Comparison of ENCODE assay signal across 17 mouse cellular contexts in the genomic region with DNA sequence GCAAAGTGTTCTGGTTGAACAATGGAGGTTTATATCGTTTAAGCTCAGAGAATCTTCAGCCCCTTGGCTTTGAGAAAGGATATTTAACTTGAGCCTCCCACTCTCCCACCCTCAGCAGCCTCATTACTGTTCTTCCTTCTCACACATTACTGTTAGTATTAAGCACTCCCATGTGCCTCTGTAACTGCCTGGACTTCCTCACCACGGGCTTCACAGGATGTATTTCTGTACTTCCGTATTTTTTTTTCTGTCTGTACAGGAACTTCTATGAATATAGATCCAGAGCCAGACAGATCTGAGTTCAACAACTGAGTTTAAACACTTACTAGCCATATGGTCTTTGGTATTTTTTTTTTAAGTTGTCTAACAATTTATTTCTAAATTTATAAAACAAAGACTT. TPM values are rescaled to one million over a fixed set of nuclear protein-coding genes. Genes with fewer than 3 reads are reported as not detected.
DNase-seq lines count a peak whose midpoint lies in the region; ATAC-seq and TF ChIP-seq lines count a peak whose summit lies in the region.
"Had no signal": no experiment of that assay in that cellular context is flagged by ENCODE, and none has a peak within 500 bp of the region (broad histone marks: within the 10 kb centered on the region; RNA-seq: fewer than 3 reads in every experiment).

No protein-coding gene starts in this region.

- in situ Hi-C loops in CH12.LX (cut with MboI; ENCODE audit: low pct_ligation_motif_present, low pct_unique_long_range_greater_than_20kb, low sequenced_read_pairs), result no loop called here

- TF ChIP-seq POLR2A in liver, adult 2 months (IDR thresholded peaks at IDR 0.05; ENCODE audit: extremely low read depth, insufficient read depth, low read length), result no peak
- TF ChIP-seq POLR2A in CH12.LX (IDR thresholded peaks at IDR 0.05; ENCODE audit: low read depth, low read length), result no peak

- TF ChIP-seq EP300 in CH12.LX (IDR thresholded peaks at IDR 0.05; ENCODE audit: low read length), result no peak

- no peaks in the 10 kb centered on the region for H3K36me3 ChIP-seq in heart, embryonic 13.5 days
- H3K36me3 ChIP-seq in liver, adult 2 months (ENCODE audit: control insufficient read depth, insufficient read depth, low read length), result no peaks in the 10 kb centered on the region
- no peaks in the 10 kb centered on the region for H3K36me3 ChIP-seq in liver, embryonic 12.5 days
- H3K36me3 ChIP-seq in CH12.LX (replicated peaks in 1 of 2; ENCODE audit: control insufficient read depth in 1 of 2, insufficient read depth in 1 of 2, low read length in 1 of 2), result no peaks in the 10 kb centered on the region
- H3K36me3 ChIP-seq: neural tube, embryonic 12.5 days had no signal

- H3K4me3 ChIP-seq in heart, embryonic 13.5 days, result no peak overlapping the region
- H3K4me3 ChIP-seq in liver, adult 2 months (ENCODE audit: insufficient read depth, low read depth, low read length), result no peak overlapping the region
- H3K4me3 ChIP-seq in liver, embryonic 12.5 days, result no peak overlapping the region
- H3K4me3 ChIP-seq in CH12.LX (replicated peaks in 1 of 3; ENCODE audit: low read depth in 2 of 3, low read length in 2 of 3, poor library complexity in 1 of 3), result no peak overlapping the region
- H3K4me3 ChIP-seq: neural tube, embryonic 12.5 days had no signal

- no peak for TF ChIP-seq RAD21 in CH12.LX (IDR thresholded peaks at IDR 0.05; ENCODE audit: low read depth, low read length)

- no peak overlapping the region for H3K4me2 ChIP-seq in heart, embryonic 13.5 days
- H3K4me2 ChIP-seq in liver, embryonic 12.5 days, result no peak overlapping the region
- no peak overlapping the region for H3K4me2 ChIP-seq in CH12.LX (ENCODE audit: insufficient read depth, low read depth, poor library complexity, severe bottlenecking)
- H3K4me2 ChIP-seq: neural tube, embryonic 12.5 days had no signal

- no peaks in the 10 kb centered on the region for H3K27me3 ChIP-seq in heart, embryonic 13.5 days (replicated peaks)
- no peaks in the 10 kb centered on the region for H3K27me3 ChIP-seq in liver, adult 2 months (ENCODE audit: control insufficient read depth, insufficient read depth, low read length)
- no peaks in the 10 kb centered on the region for H3K27me3 ChIP-seq in liver, embryonic 12.5 days (replicated peaks)
- H3K27me3 ChIP-seq in CH12.LX (replicated peaks), result no peaks in the 10 kb centered on the region
- H3K27me3 ChIP-seq: neural tube, embryonic 12.5 days had no signal

- dilution Hi-C loops in CH12.LX (cut with MboI; ENCODE audit: extremely low pct_ligation_motif_present, extremely low pct_unique_long_range_greater_than_20kb, low sequenced_read_pairs), result no loop called here

- DNase-seq in heart, postnatal 25 days (ENCODE audit: low spot score), result no peak
- peak; percentile 30 for DNase-seq in liver, adult 2 months (ENCODE audit: extremely low read depth, low read depth, low spot score)
- DNase-seq in CH12.LX (ENCODE audit: extremely low read depth), result no peak
- no peak for DNase-seq in adrenal gland, adult 18-20 months (ENCODE audit: low spot score in 2 of 2)
- no peak for DNase-seq in kidney, adult 9 months
- DNase-seq: cerebellum, adult 8-10 months; kidney, postnatal 14 days; midbrain, embryonic 14.5 days had no signal

- intact Hi-C loops in heart, postnatal 25 days (cut with DNase I), result loop anchor here (2.0 kb wide), 1 partner anchor 14 kb away; no protein-coding TSS in a partner anchor

- TF ChIP-seq CTCF in liver, adult 2 months (IDR thresholded peaks at IDR 0.05; ENCODE audit: low read depth, low read length), result no peak
- no peak for TF ChIP-seq CTCF in CH12.LX (conservative IDR thresholded peaks at IDR 0.05 in 1 of 2, IDR thresholded peaks at IDR 0.05 in 1 of 2; ENCODE audit: low read depth in 2 of 2, low read length in 2 of 2)

- H3K27ac ChIP-seq in heart, embryonic 13.5 days (replicated peaks), result peak overlapping the region; percentile 42; the same call in 1 of the 2 replicates
- H3K27ac ChIP-seq in liver, adult 2 months (replicated peaks; ENCODE audit: insufficient read depth, low read depth, low read length), result no peak overlapping the region
- H3K27ac ChIP-seq in liver, embryonic 12.5 days, result no peak overlapping the region
- H3K27ac ChIP-seq in CH12.LX (ENCODE audit: insufficient read depth, low read depth), result no peak overlapping the region
- H3K27ac ChIP-seq: hindbrain, postnatal 0 days; liver, embryonic 14.5 days; neural tube, embryonic 12.5 days had no signal

- no peaks in the 10 kb centered on the region for H3K9me3 ChIP-seq in heart, embryonic 13.5 days
- H3K9me3 ChIP-seq in liver, embryonic 12.5 days (replicated peaks), result no peaks in the 10 kb centered on the region
- H3K9me3 ChIP-seq in CH12.LX (replicated peaks; ENCODE audit: low read length), result no peaks in the 10 kb centered on the region
- H3K9me3 ChIP-seq: neural tube, embryonic 12.5 days had no signal

- WGBS in heart, embryonic 13.5 days, result 56% methylated on average over 3 of the region's 3 CpGs
- 77% methylated on average over 3 of the region's 3 CpGs for WGBS in liver, adult 2 months
- WGBS in liver, embryonic 12.5 days (ENCODE audit: insufficient replicate concordance), result 20% methylated on average over 3 of the region's 3 CpGs

- H3K4me1 ChIP-seq in heart, embryonic 13.5 days, result no peaks in the 10 kb centered on the region
- H3K4me1 ChIP-seq in liver, adult 2 months (ENCODE audit: control insufficient read depth, insufficient read depth, low read length), result peaks cover 6% of the 10 kb centered on the region; the same call in 1 of the 2 replicates
- H3K4me1 ChIP-seq in liver, embryonic 12.5 days, result no peaks in the 10 kb centered on the region
- H3K4me1 ChIP-seq in CH12.LX (ENCODE audit: control insufficient read depth in 1 of 2, insufficient read depth in 2 of 2), result peaks cover 0 to 8% of the 10 kb centered on the region in 2 experiments; a peak in 2 of 4 replicates
- H3K4me1 ChIP-seq: neural tube, embryonic 12.5 days had no signal

- H3K79me2 ChIP-seq in liver, adult 2 months (ENCODE audit: control insufficient read depth, insufficient read depth, low read length), result no peaks in the 10 kb centered on the region
- no peaks in the 10 kb centered on the region for H3K79me2 ChIP-seq in CH12.LX (replicated peaks; ENCODE audit: control insufficient read depth, extremely low read depth, insufficient read depth, poor library complexity, severe bottlenecking)

- no peak for ATAC-seq in heart, embryonic 13.5 days (ENCODE audit: extremely low read depth, insufficient number of reproducible peaks, low FRiP score, low TSS enrichment)
- no peak for ATAC-seq in liver, embryonic 12.5 days
- peak; percentile 29 for ATAC-seq in inflammation-experienced regulatory T-cells, adult 6 months
- ATAC-seq: hindbrain, postnatal 0 days had no signal

- no peak overlapping the region for H3K9ac ChIP-seq in heart, embryonic 13.5 days
- H3K9ac ChIP-seq in liver, adult 2 months (ENCODE audit: low read depth, low read length), result no peak overlapping the region
- H3K9ac ChIP-seq in liver, embryonic 12.5 days, result no peak overlapping the region
- H3K9ac ChIP-seq in CH12.LX (ENCODE audit: insufficient read depth, low read depth), result no peak overlapping the region
- H3K9ac ChIP-seq: liver, embryonic 14.5 days; neural tube, embryonic 12.5 days had no signal

RNA-seq across cellular contexts. Expression of a gene that starts 10.5 kb away (rescaled TPM):
- polyA plus RNA-seq in heart, embryonic 13.5 days (2015; fragmentation: Nextera tagmentation; extraction: Ambion mirVana), result 0.34 and 0.40 TPM in 2 replicates
- under 1 TPM in 1 of 2 experiments, not detected in 1; 0.39 TPM for total RNA-seq in heart, postnatal 25 days (2021)
- total RNA-seq in liver, adult 2 months (2014; rRNA removed), result 0.09 TPM in 1 of 2 replicates, not detected in the other
- polyA plus RNA-seq in liver, adult 2 months (2012; rRNA removed), result 0.09 and 0.11 TPM in 2 replicates
- 0.07 TPM in 1 of 2 replicates, not detected in the other for polyA plus RNA-seq in liver, embryonic 12.5 days (2016; fragmentation: Nextera tagmentation; extraction: Ambion mirVana)
- not detected in 2 replicates for total RNA-seq in CH12.LX (2012; rRNA removed)
- total RNA-seq in CH12.LX (2014; rRNA removed), result not detected in 2 replicates
- polyA plus RNA-seq in CH12.LX (2012; ENCODE audit: insufficient read length, low read depth), result not detected in 2 replicates
- polyA plus RNA-seq in inflammation-experienced regulatory T-cells, adult 6 months (2017; shearing (Covaris generic)), result not detected
- total RNA-seq in adrenal gland, adult 18-20 months (2021), result not detected
- polyA plus RNA-seq: brain, embryonic 14.5 days; hindbrain, postnatal 0 days; liver, embryonic 14.5 days; midbrain, embryonic 14.5 days; neural tube, embryonic 12.5 days had no signal

RNA-seq across cellular contexts. Expression of a gene that starts 41.3 kb away (rescaled TPM):
- 0.74 TPM in 1 of 2 replicates, not detected in the other for polyA plus RNA-seq in heart, embryonic 13.5 days (2015; fragmentation: Nextera tagmentation; extraction: Ambion mirVana)
- under 1 TPM; 0.61 to 0.75 TPM for total RNA-seq in heart, postnatal 25 days (2021)
- 0.81 and 1.1 TPM in 2 replicates for total RNA-seq in liver, adult 2 months (2014; rRNA removed)
- polyA plus RNA-seq in liver, adult 2 months (2012; rRNA removed), result 0.16 TPM in 1 of 2 replicates, not detected in the other
- 4.0 and 4.3 TPM in 2 replicates for polyA plus RNA-seq in liver, embryonic 12.5 days (2016; fragmentation: Nextera tagmentation; extraction: Ambion mirVana)
- 0.21 TPM in 2 replicates for total RNA-seq in CH12.LX (2012; rRNA removed)
- 0.43 TPM in 1 of 2 replicates, not detected in the other for total RNA-seq in CH12.LX (2014; rRNA removed)
- 0.91 TPM in 1 of 2 replicates, not detected in the other for polyA plus RNA-seq in CH12.LX (2012; ENCODE audit: insufficient read length, low read depth)
- 1 to 10 TPM in 2 of 3 experiments, under 1 TPM in 1; 0.92 to 2.8 (median 1.5) TPM for polyA plus RNA-seq in inflammation-experienced regulatory T-cells, adult 6 months (2017; shearing (Covaris generic))
- 1 to 10 TPM; 1.7 to 2.7 TPM for total RNA-seq in adrenal gland, adult 18-20 months (2021)
- total RNA-seq: hindbrain, postnatal 0 days had no signal

RNA-seq across cellular contexts. Expression of a gene that starts 44.6 kb away (rescaled TPM):
- not detected in 2 replicates for polyA plus RNA-seq in heart, embryonic 13.5 days (2015; fragmentation: Nextera tagmentation; extraction: Ambion mirVana)
- total RNA-seq in heart, postnatal 25 days (2021), result not detected
- not detected in 2 replicates for total RNA-seq in liver, adult 2 months (2014; rRNA removed)
- not detected in 2 replicates for polyA plus RNA-seq in liver, adult 2 months (2012; rRNA removed)
- polyA plus RNA-seq in liver, embryonic 12.5 days (2016; fragmentation: Nextera tagmentation; extraction: Ambion mirVana), result not detected in 2 replicates
- total RNA-seq in CH12.LX (2012; rRNA removed) (not detected in 2 replicates), CH12.LX (2014; rRNA removed) (not detected in 2 replicates)
- not detected in 2 replicates for polyA plus RNA-seq in CH12.LX (2012; ENCODE audit: insufficient read length, low read depth)
- not detected for polyA plus RNA-seq in inflammation-experienced regulatory T-cells, adult 6 months (2017; shearing (Covaris generic))
- not detected for total RNA-seq in adrenal gland, adult 18-20 months (2021)
- total RNA-seq: hindbrain, postnatal 0 days; left cerebral cortex, postnatal 10 days had no signal
- polyA plus RNA-seq: brain, embryonic 14.5 days; C2C12; hindbrain, postnatal 0 days; liver, embryonic 14.5 days; midbrain, embryonic 14.5 days; neural tube, embryonic 12.5 days had no signal

RNA-seq across cellular contexts. Expression of a gene that starts 52.8 kb away (rescaled TPM):
- polyA plus RNA-seq in heart, embryonic 13.5 days (2015; fragmentation: Nextera tagmentation; extraction: Ambion mirVana), result not detected in 2 replicates
- total RNA-seq in heart, postnatal 25 days (2021), result 10 to 100 TPM; 12.6 TPM
- total RNA-seq in liver, adult 2 months (2014; rRNA removed), result 51.7 and 94.7 TPM in 2 replicates
- polyA plus RNA-seq in liver, adult 2 months (2012; rRNA removed), result 45.7 and 80.3 TPM in 2 replicates
- polyA plus RNA-seq in liver, embryonic 12.5 days (2016; fragmentation: Nextera tagmentation; extraction: Ambion mirVana), result not detected in 2 replicates
- total RNA-seq in CH12.LX (2012; rRNA removed) (not detected in 2 replicates), CH12.LX (2014; rRNA removed) (108 and 120 TPM in 2 replicates)
- polyA plus RNA-seq in CH12.LX (2012; ENCODE audit: insufficient read length, low read depth), result 50.6 and 100 TPM in 2 replicates
- 1 to 10 TPM in 2 of 3 experiments, not detected in 1; 5.9 to 7.5 TPM for polyA plus RNA-seq in inflammation-experienced regulatory T-cells, adult 6 months (2017; shearing (Covaris generic))
- 10 to 100 TPM; 31.9 to 43.9 TPM for total RNA-seq in adrenal gland, adult 18-20 months (2021)
- polyA plus RNA-seq: hindbrain, postnatal 0 days; neural tube, embryonic 12.5 days had no signal

RNA-seq across cellular contexts. Expression of a gene that starts 52.9 kb away (rescaled TPM):
- polyA plus RNA-seq in heart, embryonic 13.5 days (2015; fragmentation: Nextera tagmentation; extraction: Ambion mirVana), result not detected in 2 replicates
- not detected for total RNA-seq in heart, postnatal 25 days (2021)
- not detected in 2 replicates for total RNA-seq in liver, adult 2 months (2014; rRNA removed)
- polyA plus RNA-seq in liver, adult 2 months (2012; rRNA removed), result not detected in 2 replicates
- polyA plus RNA-seq in liver, embryonic 12.5 days (2016; fragmentation: Nextera tagmentation; extraction: Ambion mirVana), result not detected in 2 replicates
- total RNA-seq in CH12.LX (2012; rRNA removed), result not detected in 2 replicates
- not detected in 2 replicates for total RNA-seq in CH12.LX (2014; rRNA removed)
- polyA plus RNA-seq in CH12.LX (2012; ENCODE audit: insufficient read length, low read depth), result not detected in 2 replicates
- not detected for polyA plus RNA-seq in inflammation-experienced regulatory T-cells, adult 6 months (2017; shearing (Covaris generic))
- not detected for total RNA-seq in adrenal gland, adult 18-20 months (2021)
- total RNA-seq: hindbrain, postnatal 0 days; left cerebral cortex, postnatal 10 days had no signal
- polyA plus RNA-seq: brain, embryonic 14.5 days; C2C12; hindbrain, postnatal 0 days; liver, embryonic 14.5 days; midbrain, embryonic 14.5 days; neural tube, embryonic 12.5 days had no signal
